Mouse (Mus musculus): ENCODE data around the gene Kcnh6. TPM values are rescaled to one million over a fixed set of nuclear protein-coding genes. Genes with fewer than 3 reads are reported as not detected.
"Not testable (repeated sequence)": the region's sequence is repeated elsewhere in the genome, so short reads cannot be mapped to it uniquely, and the experiment has no call there.

Kcnh6 gene
- total RNA-seq, 2 experiments from 2014 or later, result 2.1 to 2.2 TPM

GRCm38 (mm10) chr11:106005970-106006369, 2.0 kb upstream of the Kcnh6 start:
- intact Hi-C loops (cut with DNase I), result loop anchor here (5.0 kb wide), 1 partner anchor 44 kb away; no protein-coding TSS in a partner anchor
- no peak for DNase-seq (ENCODE audit: low spot score in 2 of 2)

- intact Hi-C loops (cut with DNase I), result no loop called here
- no peak for DNase-seq (ENCODE audit: low spot score in 2 of 2)
Observed at GRCm38 (mm10) chr11:106012711-106013110, 4.8 kb downstream of the Kcnh6 start.

- DNase-seq (ENCODE audit: low spot score in 2 of 2), result peak in 1 of 2 experiments; percentile 35
Observed at GRCm38 (mm10) chr11:106013556-106014225, 5.8 kb downstream of the Kcnh6 start.

GRCm38 (mm10) chr11:106016440-106016839, 8.5 kb downstream of the Kcnh6 start:
- intact Hi-C loops (cut with DNase I), result no loop called here
- no peak for DNase-seq (ENCODE audit: low spot score in 2 of 2)

More at GRCm38 (mm10) chr11:106013556-106014225, 5.8 kb downstream of the Kcnh6 start:
- intact Hi-C loops (cut with DNase I), result no loop called here

GRCm38 (mm10) chr11:106020051-106020763, 12.3 kb downstream of the Kcnh6 start:
- peak; percentile 59 to 69 for DNase-seq (ENCODE audit: low spot score in 2 of 2)
- intact Hi-C loops (cut with DNase I), result loop anchor here (5.0 kb wide), 1 partner anchor 78 kb away; no protein-coding TSS in a partner anchor

GRCm38 (mm10) chr11:106025774-106026173, 17.9 kb downstream of the Kcnh6 start:
- intact Hi-C loops (cut with DNase I), result loop anchor here (5.0 kb wide), 1 partner anchor 98 kb away; no protein-coding TSS in a partner anchor
- DNase-seq (ENCODE audit: low spot score in 2 of 2), result no peak

GRCm38 (mm10) chr11:106026465-106027151, 18.7 kb downstream of the Kcnh6 start:
- intact Hi-C loops (cut with DNase I), result loop anchor here (5.0 kb wide), 1 partner anchor 99 kb away; no protein-coding TSS in a partner anchor
- DNase-seq (ENCODE audit: low spot score in 2 of 2), result peak; percentile 52 to 69

- no peak for DNase-seq (ENCODE audit: low spot score in 2 of 2)
- intact Hi-C loops (cut with DNase I), result loop anchor here (5.0 kb wide), 1 partner anchor 100 kb away; no protein-coding TSS in a partner anchor
Observed at GRCm38 (mm10) chr11:106027607-106028006, 19.7 kb downstream of the Kcnh6 start.

- DNase-seq (ENCODE audit: low spot score in 2 of 2); intact Hi-C loops (cut with DNase I): not testable (repeated sequence)
Observed at GRCm38 (mm10) chr11:106032074-106032473, 24.1 kb downstream of the Kcnh6 start.

GRCm38 (mm10) chr11:106033491-106033919, 25.6 kb downstream of the Kcnh6 start:
- intact Hi-C loops (cut with DNase I), result no loop called here
- no peak for DNase-seq (ENCODE audit: low spot score in 2 of 2)

GRCm38 (mm10) chr11:106034986-106035385, 27.1 kb downstream of the Kcnh6 start:
- no peak for DNase-seq (ENCODE audit: low spot score in 2 of 2)
- intact Hi-C loops (cut with DNase I), result no loop called here

GRCm38 (mm10) chr11:106036548-106037417, 28.9 kb downstream of the Kcnh6 start, which contains the start of gene Dcaf7:
Gene Dcaf7 (plus strand): TSS chr11:106036872.
- intact Hi-C loops (cut with DNase I), result no loop called here
- peak; percentile 98 to 99 for DNase-seq (ENCODE audit: low spot score in 2 of 2)

- intact Hi-C loops (cut with DNase I), result no loop called here
- peak; percentile 76 to 79 for DNase-seq (ENCODE audit: low spot score in 2 of 2)
Observed at GRCm38 (mm10) chr11:106037418-106037751, 29.5 kb downstream of the Kcnh6 start.

- DNase-seq (ENCODE audit: low spot score in 2 of 2), result no peak
- intact Hi-C loops (cut with DNase I), result no loop called here
Observed at GRCm38 (mm10) chr11:106044349-106044748, 36.4 kb downstream of the Kcnh6 start.

GRCm38 (mm10) chr11:106045256-106045655, 37.3 kb downstream of the Kcnh6 start:
- intact Hi-C loops (cut with DNase I), result no loop called here

GRCm38 (mm10) chr11:106045780-106046179, 37.9 kb downstream of the Kcnh6 start:
- DNase-seq (ENCODE audit: low spot score in 2 of 2), result no peak
- intact Hi-C loops (cut with DNase I), result no loop called here

More at GRCm38 (mm10) chr11:106045256-106045655, 37.3 kb downstream of the Kcnh6 start:
- no peak for DNase-seq (ENCODE audit: low spot score in 2 of 2)

GRCm38 (mm10) chr11:106046584-106046983, 38.7 kb downstream of the Kcnh6 start:
- DNase-seq (ENCODE audit: low spot score in 2 of 2), result no peak
- intact Hi-C loops (cut with DNase I), result no loop called here

GRCm38 (mm10) chr11:106053921-106054320, 46.0 kb downstream of the Kcnh6 start:
- no peak for DNase-seq (ENCODE audit: low spot score in 2 of 2)
- intact Hi-C loops (cut with DNase I), result no loop called here

- intact Hi-C loops (cut with DNase I), result no loop called here
- DNase-seq (ENCODE audit: low spot score in 2 of 2), result no peak
Observed at GRCm38 (mm10) chr11:106054600-106054999, 46.7 kb downstream of the Kcnh6 start.

All from left cerebral cortex, postnatal 36 days (tissue).